Mouse (Mus musculus) liver, embryonic 14.5 days (tissue): ENCODE measurements around the gene Usp47.

ENCODE experiments used
- CTCF ChIP-seq: IDR thresholded peaks from 2 replicates; pipeline ENCODE4 v1.5.1; 2016; ENCODE audit warnings: antibody characterized with exemption, low read depth, control low read depth
- EP300 ChIP-seq: IDR thresholded peaks from 2 replicates; pipeline ENCODE4 v1.6.1; 2016; ENCODE audit warnings: antibody characterized with exemption, low read depth

GRCm38 (mm10) chr7:112022506-112023149 lies 676 bp upstream of the Usp47 start:
- TF ChIP-seq CTCF (no peak), EP300 (no peak)
